Mouse (Mus musculus): Measurements from ENCODE around the gene Dhrs3. TPM values are rescaled to one million over a fixed set of nuclear protein-coding genes. Genes with fewer than 3 reads are reported as not detected.
A peak's percentile ranks its signal among the peaks of the same experiment; 100 is the strongest.

Dhrs3 gene
- total and polyA plus RNA-seq, 2 experiments from 2014 or later, result 29.8 to 31.0 TPM

- Histone ChIP-seq H3K9me3 (ENCODE audit: low read length) (no peaks in the 10 kb centered on the region), H3K4me2 (ENCODE audit: low read depth, low read length, poor library complexity, severe bottlenecking) (no peak overlapping the region), H3K36me3 (ENCODE audit: insufficient read depth, low read length) (no peaks in the 10 kb centered on the region), H3K4me1 (ENCODE audit: insufficient read depth, low read length) (no peaks in the 10 kb centered on the region), H3K4me3 (ENCODE audit: low read depth, low read length) (no peak overlapping the region), H3K27ac (ENCODE audit: low read depth, low read length) (0 out of 2 replicates have a peak overlapping the region, but pooled peaks have one; percentile 18), H3K27me3 (ENCODE audit: insufficient read depth, low read length) (no peaks in the 10 kb centered on the region), H3K9ac (replicated peaks; ENCODE audit: low read length, poor library complexity, severe bottlenecking) (no peak overlapping the region)
- ATAC-seq (ENCODE audit: low FRiP score) (peak; percentile 67), DNase-seq (ENCODE audit: low spot score) (peak; percentile 64)
- 22% methylated on average over 9 of the region's 9 CpGs for WGBS
- no peak for TF ChIP-seq CTCF (IDR thresholded peaks at IDR 0.05)
Observed at GRCm38 (mm10) chr4:144949441-144950326, 57.1 kb downstream of the Dhrs3 start.

GRCm38 (mm10) chr4:144950327-144950711, 57.7 kb downstream of the Dhrs3 start:
- DNase-seq (ENCODE audit: low spot score) (no peak), ATAC-seq (ENCODE audit: low FRiP score) (no peak)
- H3K9me3 ChIP-seq (ENCODE audit: low read length), result no peaks in the 10 kb centered on the region
- no peaks in the 10 kb centered on the region for H3K4me1 ChIP-seq (ENCODE audit: insufficient read depth, low read length)
- H3K4me3 ChIP-seq (ENCODE audit: low read depth, low read length), result no peak overlapping the region
- no peaks in the 10 kb centered on the region for H3K36me3 ChIP-seq (ENCODE audit: insufficient read depth, low read length)
- no peak overlapping the region for H3K4me2 ChIP-seq (ENCODE audit: low read depth, low read length, poor library complexity, severe bottlenecking)
- 51% methylated on average over 3 of the region's 3 CpGs for WGBS
- no peak overlapping the region for H3K9ac ChIP-seq (replicated peaks; ENCODE audit: low read length, poor library complexity, severe bottlenecking)
- H3K27me3 ChIP-seq (ENCODE audit: insufficient read depth, low read length), result no peaks in the 10 kb centered on the region
- no peak for TF ChIP-seq CTCF (IDR thresholded peaks at IDR 0.05)
- H3K27ac ChIP-seq (ENCODE audit: low read depth, low read length), result no peak overlapping the region

- DNase-seq (ENCODE audit: low spot score), result no peak
- Histone ChIP-seq H3K9me3 (ENCODE audit: low read length) (no peaks in the 10 kb centered on the region), H3K4me2 (ENCODE audit: low read depth, low read length, poor library complexity, severe bottlenecking) (no peak overlapping the region), H3K27me3 (ENCODE audit: insufficient read depth, low read length) (no peaks in the 10 kb centered on the region), H3K4me3 (ENCODE audit: low read depth, low read length) (no peak overlapping the region), H3K36me3 (ENCODE audit: insufficient read depth, low read length) (no peaks in the 10 kb centered on the region), H3K9ac (replicated peaks; ENCODE audit: low read length, poor library complexity, severe bottlenecking) (no peak overlapping the region), H3K4me1 (ENCODE audit: insufficient read depth, low read length) (no peaks in the 10 kb centered on the region), H3K27ac (ENCODE audit: low read depth, low read length) (no peak overlapping the region)
- 90% methylated on average over 3 of the region's 3 CpGs for WGBS
- no peak for TF ChIP-seq CTCF (IDR thresholded peaks at IDR 0.05)
- ATAC-seq (ENCODE audit: low FRiP score), result no peak
Observed at GRCm38 (mm10) chr4:144950883-144951282, 58.3 kb downstream of the Dhrs3 start.

DNA sequence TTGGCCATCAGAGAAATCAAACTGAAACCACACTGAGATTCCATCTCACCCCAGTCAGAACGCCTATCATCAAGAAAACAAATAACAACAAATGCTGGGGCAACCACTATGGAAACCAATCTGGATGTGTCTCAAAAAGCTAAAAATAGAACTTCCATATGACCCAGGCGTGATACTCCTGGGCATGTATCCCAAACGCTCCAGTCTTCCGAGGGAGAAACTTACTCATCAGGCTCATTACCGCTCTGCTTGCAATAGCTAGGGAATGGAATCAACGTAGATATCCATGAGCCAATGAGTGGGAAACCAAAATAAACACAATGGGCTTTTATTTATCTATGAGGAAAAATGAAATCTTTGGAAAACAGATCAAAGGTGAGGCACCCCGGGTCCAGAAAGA, 59.2 kb downstream of the Dhrs3 start:
- Histone ChIP-seq H3K4me1 (ENCODE audit: insufficient read depth, low read length) (no peaks in the 10 kb centered on the region), H3K27me3 (ENCODE audit: insufficient read depth, low read length) (no peaks in the 10 kb centered on the region), H3K36me3 (ENCODE audit: insufficient read depth, low read length) (no peaks in the 10 kb centered on the region), H3K4me3 (ENCODE audit: low read depth, low read length) (no peak overlapping the region), H3K4me2 (ENCODE audit: low read depth, low read length, poor library complexity, severe bottlenecking) (no peak overlapping the region), H3K27ac (ENCODE audit: low read depth, low read length) (no peak overlapping the region), H3K9me3 (ENCODE audit: low read length) (no peaks in the 10 kb centered on the region), H3K9ac (replicated peaks; ENCODE audit: low read length, poor library complexity, severe bottlenecking) (no peak overlapping the region)
- no peak for TF ChIP-seq CTCF (IDR thresholded peaks at IDR 0.05)
- 91% methylated on average over 7 of the region's 7 CpGs for WGBS
- no peak for ATAC-seq (ENCODE audit: low FRiP score)
- DNase-seq (ENCODE audit: low spot score), result peak; percentile 57

DNA sequence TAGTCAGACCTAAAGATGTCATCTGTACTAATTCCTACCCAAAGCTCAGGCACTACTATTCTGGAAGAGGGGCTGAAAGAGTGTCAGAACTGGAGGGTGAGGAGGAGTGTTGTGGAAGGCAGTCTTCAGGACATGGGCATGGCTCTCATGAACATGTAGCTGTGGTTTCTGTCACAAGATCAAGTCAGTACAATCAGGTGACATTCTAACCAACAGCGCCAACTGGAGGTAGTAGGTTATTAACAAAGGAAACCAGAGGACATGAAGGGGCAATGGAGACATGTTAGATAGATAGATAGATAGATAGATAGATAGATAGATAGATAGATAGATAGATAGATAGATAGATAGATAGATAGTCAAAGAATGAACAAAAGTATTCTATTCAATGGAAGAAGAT, 60.8 kb downstream of the Dhrs3 start:
- Histone ChIP-seq H3K27me3 (ENCODE audit: insufficient read depth, low read length) (no peaks in the 10 kb centered on the region), H3K4me1 (ENCODE audit: insufficient read depth, low read length) (no peaks in the 10 kb centered on the region), H3K9me3 (ENCODE audit: low read length) (no peaks in the 10 kb centered on the region), H3K4me2 (ENCODE audit: low read depth, low read length, poor library complexity, severe bottlenecking) (no peak overlapping the region), H3K36me3 (ENCODE audit: insufficient read depth, low read length) (no peaks in the 10 kb centered on the region), H3K9ac (replicated peaks; ENCODE audit: low read length, poor library complexity, severe bottlenecking) (no peak overlapping the region), H3K4me3 (ENCODE audit: low read depth, low read length) (no peak overlapping the region), H3K27ac (ENCODE audit: low read depth, low read length) (no peak overlapping the region)
- TF ChIP-seq CTCF (IDR thresholded peaks at IDR 0.05), result no peak
- ATAC-seq (ENCODE audit: low FRiP score), result no peak
- WGBS, result 97% methylated on average over 1 of the region's 1 CpGs
- DNase-seq (ENCODE audit: low spot score), result no peak

- Histone ChIP-seq H3K4me1 (ENCODE audit: insufficient read depth, low read length) (no peaks in the 10 kb centered on the region), H3K9ac (replicated peaks; ENCODE audit: low read length, poor library complexity, severe bottlenecking) (no peak overlapping the region), H3K27me3 (ENCODE audit: insufficient read depth, low read length) (no peaks in the 10 kb centered on the region), H3K4me2 (ENCODE audit: low read depth, low read length, poor library complexity, severe bottlenecking) (no peak overlapping the region), H3K36me3 (ENCODE audit: insufficient read depth, low read length) (no peaks in the 10 kb centered on the region), H3K9me3 (ENCODE audit: low read length) (no peaks in the 10 kb centered on the region), H3K27ac (ENCODE audit: low read depth, low read length) (no peak overlapping the region), H3K4me3 (ENCODE audit: low read depth, low read length) (no peak overlapping the region)
- TF ChIP-seq CTCF (IDR thresholded peaks at IDR 0.05), result no peak
- WGBS, result 96% methylated on average over 1 of the region's 1 CpGs
- ATAC-seq (ENCODE audit: low FRiP score), result no peak
- DNase-seq (ENCODE audit: low spot score), result no peak
Observed at GRCm38 (mm10) chr4:144955863-144956262, 63.2 kb downstream of the Dhrs3 start.
